Mouse (Mus musculus) forebrain, postnatal 0 days (tissue): Measurements from ENCODE around the gene Tubgcp6. TPM values are rescaled to one million over a fixed set of nuclear protein-coding genes. Genes with fewer than 3 reads are reported as not detected.

Experiments
- ATAC-seq: fragments of 200-750 bp; cut with Nextera tagmentation; 2 replicates; pipeline ENCODE4 v1.8.0; 2017; ENCODE audit warnings: mild to moderate bottlenecking, moderate library complexity
- DNase-seq: peaks from one replicate; pipeline ENCODE4 v3.0.0-alpha.2; 2015
- H3K27ac ChIP-seq: fragments of 300-500 bp; sonication (generic); 2 replicates; pipeline ENCODE4 v1.5.1; 2014; ENCODE audit warnings: low read depth, mild to moderate bottlenecking, antibody characterized with exemption, low read length, moderate library complexity, mixed read lengths
- H3K27me3 ChIP-seq: fragments of 300-500 bp; sonication (generic); 2 replicates; pipeline ENCODE4 v1.6.1; 2014; ENCODE audit warnings: mild to moderate bottlenecking, low read length, mixed read lengths; ENCODE audit not compliant: insufficient read depth
- H3K36me3 ChIP-seq: fragments of 300-500 bp; sonication (generic); 2 replicates; pipeline ENCODE4 v1.6.1; 2014; ENCODE audit warnings: mild to moderate bottlenecking, moderate library complexity; ENCODE audit not compliant: insufficient read depth
- H3K4me1 ChIP-seq: fragments of 300-500 bp; sonication (generic); 2 replicates; pipeline ENCODE4 v1.6.1; 2014; ENCODE audit warnings: antibody characterized with exemption; ENCODE audit not compliant: insufficient read depth
- H3K4me2 ChIP-seq: fragments of 300-500 bp; sonication (generic); 2 replicates; pipeline ENCODE4 v1.6.1; 2014; ENCODE audit warnings: low read depth, mild to moderate bottlenecking, moderate library complexity
- H3K4me3 ChIP-seq: fragments of 300-500 bp; sonication (generic); 2 replicates; pipeline ENCODE4 v1.5.1; 2014; ENCODE audit warnings: low read depth, low read length, mixed read lengths
- H3K9ac ChIP-seq: fragments of 300-500 bp; sonication (generic); 2 replicates; pipeline ENCODE4 v1.6.1; 2014; ENCODE audit warnings: mild to moderate bottlenecking
- H3K9me3 ChIP-seq: fragments of 300-500 bp; sonication (generic); 2 replicates; pipeline ENCODE4 v1.6.1; 2016; ENCODE audit warnings: low read length
- CTCF ChIP-seq: sonication (generic); IDR thresholded peaks from 2 replicates; pipeline ENCODE4 v1.5.1; 2016; ENCODE audit warnings: antibody characterized with exemption, control low read depth, low read depth
- WGBS: fragments of 180-500 bp; shearing (Covaris S2); extraction: QIAGEN DNeasy Blood & Tissue Kit; methylation state at CpG from one replicate; pipeline ENCODE4 v1.1.7; 2014; 5-methylcytosine and 5-hydroxymethylcytosine counted together
- polyA plus RNA-seq: library from polyadenylated mRNA; unstranded; fragments of >200 nt; fragmentation: Nextera tagmentation; extraction: Ambion mirVana; gene quantifications from 2 replicates; pipeline ENCODE4 v1.2.1, GENCODE M21; 2015
- total RNA-seq: library from RNA; depleted of rRNA; stranded (reverse); fragments of >200 nt; gene quantifications from 2 replicates; pipeline ENCODE4 v1.2.3, GENCODE M21; 2014

Tubgcp6 gene
- total and polyA plus RNA-seq, 2 experiments from 2014 or later = 8.8 to 42.4 TPM

- DNase-seq (no peak), ATAC-seq (no peak)
- WGBS = 59% methylated on average over 26 of the region's 26 CpGs
- no peak overlapping the region for H3K4me3 ChIP-seq
- no peaks in the 10 kb centered on the region for H3K9me3 ChIP-seq
- no peak overlapping the region for H3K4me2 ChIP-seq
- no peak overlapping the region for H3K27ac ChIP-seq
- peaks cover 28% of the 10 kb centered on the region for H3K36me3 ChIP-seq
- H3K27me3 ChIP-seq = no peaks in the 10 kb centered on the region
- TF ChIP-seq CTCF = no peak
- H3K4me1 ChIP-seq = no peaks in the 10 kb centered on the region
- no peak overlapping the region for H3K9ac ChIP-seq
These were observed 54.7 kb downstream of the Tubgcp6 start for GRCm38 (mm10) chr15:89068226-89068625.

GRCm38 (mm10) chr15:89067609-89068008 lies 55.3 kb downstream of the Tubgcp6 start:
- no peak overlapping the region for H3K27ac ChIP-seq
- no peak overlapping the region for H3K4me2 ChIP-seq
- DNase-seq = no peak
- H3K4me1 ChIP-seq = no peaks in the 10 kb centered on the region
- H3K9ac ChIP-seq = no peak overlapping the region
- no peaks in the 10 kb centered on the region for H3K9me3 ChIP-seq
- TF ChIP-seq CTCF = no peak
- H3K27me3 ChIP-seq = no peaks in the 10 kb centered on the region
- ATAC-seq = no peak
- H3K36me3 ChIP-seq = peaks cover 28% of the 10 kb centered on the region
- H3K4me3 ChIP-seq = no peak overlapping the region
- WGBS = 47% methylated on average over 35 of the region's 35 CpGs

DNA sequence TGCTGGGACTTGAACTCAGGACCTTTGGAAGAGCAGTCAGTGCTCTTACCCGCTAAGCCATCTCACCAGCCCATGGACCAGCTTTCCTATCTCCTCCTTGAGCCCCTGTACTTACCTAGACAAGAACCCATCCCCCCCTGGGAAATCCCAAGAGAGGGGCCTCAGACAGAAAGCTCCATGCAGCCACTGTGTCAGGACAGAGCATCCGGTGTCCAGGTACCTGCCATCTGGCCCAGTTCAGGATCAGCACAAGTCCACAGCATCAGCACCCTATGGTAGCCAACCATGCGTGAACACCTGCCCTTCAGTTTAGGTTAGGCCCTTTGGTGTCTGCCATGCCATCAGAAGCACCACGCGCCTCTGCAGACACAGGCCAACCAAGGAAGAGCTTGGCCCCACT lies 58.0 kb downstream of the Tubgcp6 start:
- Histone ChIP-seq H3K36me3 (peaks cover 19% of the 10 kb centered on the region), H3K27me3 (no peaks in the 10 kb centered on the region), H3K9ac (no peak overlapping the region), H3K9me3 (no peaks in the 10 kb centered on the region), H3K4me3 (no peak overlapping the region), H3K27ac (no peak overlapping the region), H3K4me1 (peaks cover 4% of the 10 kb centered on the region; the same call in 1 of the 2 replicates), H3K4me2 (no peak overlapping the region)
- 96% methylated on average over 5 of the region's 5 CpGs for WGBS
- DNase-seq (no peak), ATAC-seq (no peak)
- TF ChIP-seq CTCF = no peak

DNA sequence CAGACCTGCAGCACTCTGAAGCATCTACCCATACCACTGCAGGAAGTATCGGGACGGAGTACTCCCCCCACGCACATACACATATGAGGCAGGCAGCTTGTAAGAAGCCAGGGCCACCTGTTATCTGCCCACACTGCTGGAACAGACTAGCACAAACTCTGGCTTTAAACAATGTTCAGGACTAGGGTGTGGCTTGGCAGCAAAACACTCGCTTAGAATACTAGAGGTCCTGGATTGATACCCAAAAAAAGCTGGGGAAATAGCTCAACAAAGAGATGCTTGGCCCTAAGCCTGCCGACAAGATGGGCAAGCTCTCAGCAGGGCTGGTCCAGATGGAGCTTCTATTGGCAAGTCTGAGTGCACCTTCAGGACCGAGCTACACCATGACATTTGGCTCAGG lies 59.4 kb downstream of the Tubgcp6 start:
- H3K4me1 ChIP-seq = peaks cover 4% of the 10 kb centered on the region; the same call in 1 of the 2 replicates
- no peaks in the 10 kb centered on the region for H3K9me3 ChIP-seq
- no peaks in the 10 kb centered on the region for H3K27me3 ChIP-seq
- TF ChIP-seq CTCF = no peak
- no peak overlapping the region for H3K4me3 ChIP-seq
- peaks cover 11% of the 10 kb centered on the region; the same call in 1 of the 2 replicates for H3K36me3 ChIP-seq
- ATAC-seq (no peak), DNase-seq (no peak)
- WGBS = 54% methylated on average over 6 of the region's 6 CpGs
- no peak overlapping the region for H3K9ac ChIP-seq
- H3K4me2 ChIP-seq = no peak overlapping the region
- H3K27ac ChIP-seq = no peak overlapping the region

DNA sequence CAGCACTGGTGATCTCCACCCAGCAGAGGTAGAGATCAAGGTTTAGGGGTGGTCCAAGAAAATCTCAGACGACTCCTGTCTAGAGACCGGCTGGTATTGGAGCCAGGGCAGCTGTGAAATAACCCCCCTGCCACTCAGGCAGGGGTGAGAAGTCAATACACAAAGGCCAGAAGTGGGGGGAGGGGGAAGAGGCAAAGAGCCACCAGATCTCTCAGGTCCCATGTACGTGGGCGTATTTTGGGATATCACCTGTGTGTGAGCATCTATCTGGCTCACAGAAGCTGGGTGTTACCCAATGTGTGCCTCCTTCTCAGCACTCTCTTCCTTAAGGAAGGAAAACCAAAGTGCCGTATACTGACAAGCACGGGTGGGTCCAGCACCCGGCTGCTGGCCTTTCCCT lies 59.9 kb downstream of the Tubgcp6 start:
- 80% methylated on average over 7 of the region's 7 CpGs for WGBS
- no peak overlapping the region for H3K9ac ChIP-seq
- DNase-seq (no peak), ATAC-seq (no peak)
- no peak overlapping the region for H3K27ac ChIP-seq
- H3K4me3 ChIP-seq = no peak overlapping the region
- H3K9me3 ChIP-seq = no peaks in the 10 kb centered on the region
- peaks cover 6% of the 10 kb centered on the region; the same call in 1 of the 2 replicates for H3K36me3 ChIP-seq
- no peak for TF ChIP-seq CTCF
- no peak overlapping the region for H3K4me2 ChIP-seq
- H3K27me3 ChIP-seq = no peaks in the 10 kb centered on the region
- H3K4me1 ChIP-seq = peaks cover 4% of the 10 kb centered on the region; the same call in 1 of the 2 replicates

- Histone ChIP-seq H3K27me3 (no peaks in the 10 kb centered on the region), H3K27ac (no peak overlapping the region), H3K4me3 (no peak overlapping the region), H3K36me3 (peaks cover 1% of the 10 kb centered on the region; the same call in 1 of the 2 replicates), H3K9me3 (no peaks in the 10 kb centered on the region), H3K4me2 (no peak overlapping the region), H3K9ac (no peak overlapping the region), H3K4me1 (peaks cover 4% of the 10 kb centered on the region; the same call in 1 of the 2 replicates)
- ATAC-seq (no peak), DNase-seq (no peak)
- TF ChIP-seq CTCF = no peak
- WGBS = 92% methylated on average over 5 of the region's 5 CpGs
These were observed 60.4 kb downstream of the Tubgcp6 start for GRCm38 (mm10) chr15:89062518-89062910.

- Histone ChIP-seq H3K27me3 (no peaks in the 10 kb centered on the region), H3K36me3 (no peaks in the 10 kb centered on the region; the same call in 1 of the 2 replicates), H3K9ac (no peak overlapping the region), H3K4me3 (no peak overlapping the region), H3K4me2 (no peak overlapping the region), H3K9me3 (no peaks in the 10 kb centered on the region), H3K4me1 (peaks cover 4% of the 10 kb centered on the region; the same call in 1 of the 2 replicates), H3K27ac (no peak overlapping the region)
- DNase-seq (no peak), ATAC-seq (no peak)
- WGBS = 87% methylated on average over 6 of the region's 6 CpGs
- TF ChIP-seq CTCF = no peak
These were observed 61.0 kb downstream of the Tubgcp6 start for GRCm38 (mm10) chr15:89061761-89062517.
